Mouse (Mus musculus): ENCODE measurements around the gene Ergic1.

The Ergic1 gene

GRCm38 (mm10) chr17:26631811-26632327, 70.6 kb downstream of the Ergic1 start:
- DNase-seq: no peak

DNA sequence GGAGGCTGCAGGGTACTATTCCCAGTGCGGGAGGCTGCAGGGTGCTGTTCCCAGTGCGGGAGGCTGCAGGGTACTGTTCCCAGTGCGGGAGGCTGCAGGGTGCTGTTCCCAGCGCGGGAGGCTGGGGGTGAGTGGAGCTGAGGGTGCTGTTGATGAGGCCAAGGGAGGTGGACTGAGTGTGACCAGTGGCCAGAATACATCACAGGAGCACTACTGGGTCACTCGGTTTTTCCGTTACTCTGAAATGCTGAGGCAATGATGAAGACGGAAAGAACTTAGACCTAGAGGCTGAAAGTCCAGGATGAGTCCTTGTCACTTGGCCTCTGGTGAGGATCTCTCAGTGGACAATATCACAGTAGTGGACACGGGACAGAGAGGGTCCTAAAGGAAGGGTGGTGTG, 71.9 kb downstream of the Ergic1 start:
- no peak for DNase-seq

DNA sequence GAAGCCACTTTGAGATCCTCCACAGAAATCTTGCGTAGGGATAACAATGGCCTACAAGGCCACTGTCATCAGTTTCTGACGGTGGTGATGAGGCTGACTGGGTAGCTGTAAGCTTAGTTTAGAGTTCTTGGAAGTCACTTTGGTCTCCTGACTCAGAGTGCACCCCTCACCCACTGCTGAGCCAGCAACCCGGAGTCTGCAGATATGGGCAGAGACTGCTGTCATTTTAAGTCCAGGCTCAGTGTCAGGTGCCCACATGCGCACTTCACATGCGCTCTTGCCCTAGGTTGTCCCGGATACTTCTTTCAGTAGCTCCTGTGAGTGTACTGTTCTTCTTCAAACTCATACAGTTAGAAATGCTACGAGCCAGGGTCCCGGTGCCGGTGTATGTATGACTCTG, 72.6 kb downstream of the Ergic1 start:
- no peak for DNase-seq

DNA sequence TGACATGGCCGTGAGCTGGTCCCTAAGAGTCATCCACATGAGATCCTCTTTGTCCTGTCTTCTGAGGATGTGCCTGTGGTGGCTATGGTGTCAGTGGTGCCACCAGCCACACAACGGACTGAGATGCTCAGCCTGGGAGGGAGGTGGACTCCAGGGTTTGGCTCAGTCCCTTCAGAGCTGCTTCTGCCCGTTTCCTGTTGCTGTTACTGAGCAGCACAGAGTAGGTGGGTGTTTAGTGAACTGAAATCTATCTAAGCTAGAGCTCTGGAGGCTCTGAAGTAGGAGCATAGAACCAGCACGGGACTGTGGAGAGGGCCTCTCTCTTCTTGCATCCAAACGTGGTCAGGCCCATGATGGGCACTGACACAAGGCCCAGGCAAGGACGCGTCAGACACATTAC, 73.2 kb downstream of the Ergic1 start:
- DNase-seq: no peak

GRCm38 (mm10) chr17:26635951-26636350, 74.7 kb downstream of the Ergic1 start:
- no peak for DNase-seq

DNA sequence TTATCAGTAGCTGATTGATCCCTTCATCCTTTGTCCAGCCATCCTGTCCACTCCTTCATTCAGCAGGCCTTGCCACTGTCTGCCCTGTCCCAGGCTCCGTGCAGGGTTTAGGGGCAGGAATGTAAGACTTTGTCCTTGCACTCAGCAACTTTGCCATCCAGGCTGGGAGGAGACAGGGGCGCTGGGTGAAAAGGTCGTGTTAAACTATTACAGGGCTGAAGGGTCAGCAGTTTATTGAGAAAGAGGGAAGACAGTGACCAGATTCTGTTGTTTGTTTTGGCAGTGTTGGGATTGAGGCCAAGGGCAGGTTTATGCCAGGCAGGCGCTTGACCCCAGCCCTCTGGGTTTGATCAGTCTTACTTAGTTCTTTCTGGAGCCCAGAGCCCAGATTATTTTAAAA, 76.6 kb downstream of the Ergic1 start:
- no peak for DNase-seq

DNA sequence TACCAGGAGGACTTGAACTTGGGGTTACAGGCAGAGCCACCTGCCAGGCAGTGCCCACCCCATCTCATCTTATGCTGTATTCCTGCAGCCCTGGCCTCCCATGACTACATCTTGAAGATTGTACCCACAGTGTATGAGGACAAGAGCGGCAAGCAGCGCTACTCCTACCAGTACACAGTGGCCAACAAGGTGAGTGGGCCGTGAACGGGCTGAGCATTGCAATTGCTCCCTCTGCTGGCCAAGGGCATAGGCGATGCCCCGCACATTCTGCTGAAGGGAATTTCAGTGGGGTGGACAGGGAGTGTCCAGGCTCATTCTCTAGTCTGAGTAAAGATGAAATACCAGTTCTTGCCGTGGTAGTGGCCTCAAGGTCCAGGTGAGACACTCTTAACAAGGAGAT, 77.4 kb downstream of the Ergic1 start:
- peak; percentile 89 for DNase-seq

DNA sequence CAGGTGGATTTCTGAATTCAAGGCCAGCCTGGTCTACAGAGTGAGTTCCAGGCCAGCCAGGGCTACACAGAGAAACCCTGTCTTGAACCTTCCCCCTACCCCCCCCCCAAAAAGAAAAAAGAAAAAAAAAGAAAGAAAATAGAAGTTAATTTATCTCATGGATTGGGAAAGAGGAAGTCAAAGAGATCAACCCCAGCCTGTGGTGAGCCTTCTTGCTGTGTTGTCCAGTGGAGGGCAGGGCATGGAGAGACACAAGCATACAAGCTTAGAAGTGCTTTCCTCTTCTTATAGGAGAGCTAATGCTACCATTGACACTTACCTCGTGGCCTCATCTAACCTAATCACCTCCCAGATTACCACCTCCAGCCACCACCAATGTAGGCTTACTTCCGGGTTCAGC, 78.5 kb downstream of the Ergic1 start:
- DNase-seq: no peak

GRCm38 (mm10) chr17:26640286-26640740, 79.0 kb downstream of the Ergic1 start:
- no peak for DNase-seq

DNA sequence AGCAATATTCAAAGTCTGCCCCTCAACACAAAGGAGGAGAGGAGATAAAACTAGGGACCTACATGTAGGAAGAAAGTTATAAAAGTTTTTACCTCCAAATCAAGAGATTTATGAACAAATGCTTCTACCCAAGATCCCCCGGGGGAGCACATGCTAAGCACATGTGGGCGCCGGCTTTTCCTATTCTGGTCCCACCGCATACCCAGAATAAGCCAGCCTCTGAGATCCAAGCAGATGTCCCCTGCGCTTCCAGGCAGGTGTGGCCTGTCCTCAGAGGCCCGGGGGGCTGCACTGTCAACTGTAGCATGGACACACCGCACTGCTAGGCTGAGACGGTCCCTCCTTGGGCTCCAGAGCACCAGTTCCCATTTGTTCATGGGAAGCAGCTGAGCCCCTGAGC, 82.2 kb downstream of the Ergic1 start:
- no peak for DNase-seq

- DNase-seq: no peak
Observed at GRCm38 (mm10) chr17:26643993-26644392, 82.7 kb downstream of the Ergic1 start.

DNA sequence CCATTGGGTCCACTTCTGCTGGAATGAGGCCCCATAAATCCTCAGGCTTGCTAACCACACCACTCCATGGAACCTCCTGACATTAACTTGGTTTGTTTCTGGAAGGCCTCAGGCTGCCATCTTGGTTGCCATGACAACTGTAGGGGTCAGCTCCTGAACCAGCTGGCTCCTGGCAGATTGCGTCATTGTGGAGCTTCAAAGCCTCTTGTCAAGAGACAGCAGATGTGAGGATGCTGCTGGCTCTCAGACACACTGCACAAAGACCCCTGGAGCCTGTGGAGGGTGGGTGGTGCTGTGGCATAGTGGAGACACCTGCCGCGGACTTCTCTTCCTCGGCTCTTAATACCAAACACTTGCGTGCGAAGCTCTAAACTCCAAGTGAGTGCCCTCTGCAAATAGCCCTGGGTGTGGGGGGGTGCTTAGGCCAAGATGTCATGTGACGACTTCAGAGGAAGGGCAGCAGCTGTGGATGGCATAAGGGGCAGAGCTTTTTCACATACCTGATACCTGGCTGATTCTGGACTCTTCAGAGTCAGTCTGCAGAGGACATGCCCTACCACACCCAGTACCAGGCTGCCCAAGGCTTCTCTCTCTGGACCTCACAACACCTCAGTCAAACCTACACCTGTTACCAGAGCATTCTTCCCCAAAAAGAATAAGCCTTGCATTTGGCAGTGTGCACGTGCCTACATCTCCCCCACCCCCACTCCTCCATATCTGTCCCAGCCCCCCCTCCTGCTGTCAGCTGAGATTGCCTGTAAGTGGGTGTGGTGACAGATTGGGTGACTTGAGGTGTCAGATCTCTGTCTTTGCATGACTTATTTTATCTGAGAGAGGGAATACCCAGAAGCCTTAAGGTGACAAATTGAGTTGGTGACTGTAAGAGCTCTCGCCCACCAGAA, 83.5 kb downstream of the Ergic1 start:
- no peak for DNase-seq

GRCm38 (mm10) chr17:26645411-26645854, 84.1 kb downstream of the Ergic1 start:
- DNase-seq: no peak

DNA sequence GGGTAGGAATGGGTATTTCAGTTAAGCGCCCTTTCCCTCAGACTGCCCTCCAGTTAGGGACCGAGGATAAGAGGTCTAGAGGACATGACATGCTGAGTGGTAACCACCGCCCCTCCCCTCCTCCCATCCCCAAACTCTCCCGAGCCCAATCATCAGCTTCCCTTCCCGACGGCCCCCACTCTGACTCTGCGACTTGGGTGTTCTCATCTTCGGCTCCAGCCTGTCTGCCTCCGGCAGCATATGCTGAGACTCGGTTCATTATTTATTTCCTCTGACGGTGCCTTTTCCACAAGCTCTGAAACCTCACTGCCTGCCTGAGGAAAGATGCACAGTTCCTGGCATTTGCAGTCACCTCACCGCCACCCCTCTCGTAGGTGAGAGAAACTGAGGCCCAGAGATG, 86.0 kb downstream of the Ergic1 start:
- DNase-seq: no peak

DNA sequence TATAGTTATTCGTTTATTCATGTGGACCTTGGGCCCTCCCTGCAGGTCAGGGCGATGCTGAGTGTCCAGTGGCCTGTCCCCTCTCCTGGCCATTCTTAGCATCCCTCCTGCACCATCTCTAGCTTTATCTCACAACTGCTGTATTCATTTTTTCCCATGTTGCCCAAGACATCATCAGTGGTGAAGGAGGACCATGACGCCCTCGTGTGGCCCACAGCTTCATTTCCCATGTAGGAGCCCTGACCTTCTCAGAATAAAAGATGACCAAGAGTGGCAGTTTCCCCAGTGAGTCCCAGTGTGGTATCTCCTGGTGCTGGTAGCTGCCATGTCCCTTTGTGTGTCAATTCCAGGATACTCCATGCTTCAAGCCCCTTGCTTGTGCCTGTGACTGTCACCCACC, 88.3 kb downstream of the Ergic1 start:
- DNase-seq: no peak

- DNase-seq: no peak
Observed at GRCm38 (mm10) chr17:26650451-26651363, 89.4 kb downstream of the Ergic1 start.

- DNase-seq: no peak
Observed at GRCm38 (mm10) chr17:26658854-26659572, 97.7 kb downstream of the Ergic1 start.

DNA sequence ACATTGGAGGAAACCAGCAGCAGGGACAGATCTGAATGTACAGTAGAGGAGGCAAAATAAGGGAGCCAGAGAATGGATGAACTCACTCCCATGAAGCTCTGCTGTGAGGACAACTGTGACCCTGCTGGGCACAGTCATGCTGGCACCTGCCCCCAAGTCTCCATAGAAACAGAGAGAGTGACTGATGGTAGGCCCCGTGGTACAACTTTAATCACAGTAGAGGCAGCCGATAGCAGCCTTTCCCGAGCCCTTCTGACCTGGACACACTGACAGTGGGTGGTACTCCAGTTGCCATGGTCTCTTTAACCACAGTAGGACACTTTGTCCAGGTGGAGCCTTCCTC, 98.3 kb downstream of the Ergic1 start:
- DNase-seq: no peak

DNA sequence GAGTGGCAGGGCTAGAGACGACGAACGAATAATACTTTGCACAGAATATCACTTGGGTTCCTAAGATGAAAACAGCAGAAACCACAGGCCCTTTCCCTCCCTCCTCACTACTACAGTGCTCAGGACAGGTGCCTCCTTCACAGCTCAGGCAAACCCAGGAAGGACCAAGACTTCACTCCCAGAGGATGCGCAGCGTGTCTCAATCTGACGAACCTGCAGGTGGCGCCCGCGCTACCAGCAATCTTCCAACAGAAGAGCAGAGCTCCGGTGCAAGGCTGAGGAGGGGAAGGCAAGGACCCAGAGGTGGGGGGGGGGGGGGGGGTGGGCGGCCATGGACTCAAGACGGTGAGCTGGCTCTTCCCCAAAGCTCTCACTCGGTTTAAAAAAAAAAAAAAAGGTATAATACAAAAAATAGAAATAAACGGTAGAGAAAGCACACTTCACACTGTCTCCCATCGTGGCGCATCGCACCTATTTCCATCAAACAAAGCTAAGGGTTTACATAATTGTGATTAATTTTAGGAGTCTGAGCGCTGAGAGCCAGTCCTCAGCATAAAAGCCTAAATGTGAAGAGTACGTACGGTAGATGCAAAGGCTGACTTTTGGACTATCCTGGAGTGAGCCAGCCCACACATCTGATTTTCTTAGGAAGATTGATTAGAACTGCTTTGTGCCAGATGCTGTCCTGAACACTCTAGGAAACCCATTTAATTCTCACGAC, 99.1 kb downstream of the Ergic1 start:
- peak; percentile 89 for DNase-seq

GRCm38 (mm10) chr17:26662204-26662603, 100.9 kb downstream of the Ergic1 start:
- DNase-seq: no peak

DNA sequence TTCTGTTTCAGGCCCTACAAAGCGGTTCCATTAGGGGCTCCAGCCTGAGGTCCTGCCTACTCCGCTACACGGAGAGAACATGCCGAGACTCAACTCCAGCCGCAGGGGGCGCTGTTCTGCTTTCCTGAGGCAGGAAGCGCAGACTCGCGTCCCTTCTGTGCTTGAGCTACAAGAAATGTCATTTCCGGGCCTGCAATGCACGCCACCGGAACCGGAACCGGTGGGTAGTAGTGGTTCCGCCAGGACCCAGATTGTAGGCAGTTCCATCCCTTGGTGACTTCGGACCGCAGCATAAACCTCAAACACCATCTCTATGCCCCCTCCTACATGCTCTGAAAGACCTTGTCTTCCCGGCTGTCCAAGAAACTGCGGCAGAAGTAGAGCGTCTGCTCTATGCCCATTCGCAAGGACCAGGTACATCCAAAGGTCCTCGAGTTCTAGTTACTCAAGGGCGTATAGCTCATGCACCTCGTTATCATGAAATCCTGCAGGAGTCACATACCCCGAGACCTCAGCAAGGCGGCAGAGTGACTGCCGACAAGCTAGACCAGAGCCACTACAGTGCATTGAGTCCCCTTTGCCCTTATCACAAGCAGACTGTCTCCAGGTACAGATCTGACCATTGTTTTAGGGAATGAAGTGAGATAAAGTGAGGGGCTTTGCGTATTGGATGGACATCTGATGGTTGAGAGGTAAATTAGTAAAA, 101.8 kb downstream of the Ergic1 start, which contains the start of gene Atp6v0e:
Gene Atp6v0e, plus strand, starts transcription at position 254 of the 706 bp plus-strand sequence.
- peak; percentile 99 for DNase-seq

Measured in thymus, postnatal 4 days (tissue).